Mouse (Mus musculus) urinary bladder, adult 18-20 months (tissue): ENCODE data around the gene Zcchc4.

Experiments used
- DNase-seq, 2 experiments: peaks; one replicate each; pipeline ENCODE4 v3.0.0; 2022; ENCODE audit warnings: low spot score in 2 of 2, mixed read lengths in 2 of 2

The Zcchc4 gene

DNA sequence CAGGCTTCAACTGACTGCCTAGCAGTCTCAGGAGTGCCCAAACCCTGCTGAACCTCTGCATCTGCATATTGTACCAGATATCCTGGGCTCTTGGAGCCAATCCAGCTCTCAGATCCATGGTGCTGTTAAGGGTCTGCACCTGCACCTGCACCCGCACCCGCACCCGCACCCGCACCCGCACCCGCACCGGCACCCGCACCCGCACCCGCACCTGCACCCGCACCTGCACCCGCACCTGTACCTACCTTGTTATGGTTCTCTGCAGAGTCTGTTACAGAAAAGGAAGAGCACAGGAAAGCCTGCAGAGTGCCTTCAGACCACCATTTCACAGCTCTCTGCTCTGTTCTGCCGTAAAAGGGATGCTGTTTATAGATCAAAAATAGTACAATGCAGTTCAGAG lies 96.8 kb downstream of the Zcchc4 start:
- DNase-seq: no peak
